Mouse (Mus musculus) neural tube, embryonic 14.5 days (tissue): ENCODE data around the gene Syk. TPM values are rescaled to one million over a fixed set of nuclear protein-coding genes. Genes with fewer than 3 reads are reported as not detected.

Experiments used
- ATAC-seq: fragments of 200-750 bp; cut with Nextera tagmentation; 2 replicates; pipeline ENCODE4 v1.8.0; 2017; ENCODE audit warnings: low read depth, mild to moderate bottlenecking, moderate TSS enrichment, moderate library complexity
- H3K27ac ChIP-seq: fragments of 300-500 bp; sonication (generic); 2 replicates; pipeline ENCODE4 v1.5.1; 2014; ENCODE audit warnings: low read depth, mild to moderate bottlenecking, control low read depth, low read length, moderate library complexity, mixed read lengths
- H3K27me3 ChIP-seq: fragments of 300-500 bp; sonication (generic); 2 replicates; pipeline ENCODE4 v1.6.1; 2014; ENCODE audit warnings: low read length; ENCODE audit not compliant: control insufficient read depth, insufficient read depth
- H3K36me3 ChIP-seq: fragments of 300-500 bp; sonication (generic); 2 replicates; pipeline ENCODE4 v1.6.1; 2014; ENCODE audit warnings: low read length, mixed read lengths; ENCODE audit not compliant: control insufficient read depth, insufficient read depth
- H3K4me1 ChIP-seq: fragments of 300-500 bp; sonication (generic); 2 replicates; pipeline ENCODE4 v1.6.1; 2014; ENCODE audit warnings: low read length; ENCODE audit not compliant: control insufficient read depth, insufficient read depth
- H3K4me2 ChIP-seq: fragments of 300-500 bp; sonication (generic); 2 replicates; pipeline ENCODE4 v1.6.1; 2014; ENCODE audit warnings: mild to moderate bottlenecking, low read depth, low read length, control low read depth
- H3K4me3 ChIP-seq: fragments of 300-500 bp; sonication (generic); 2 replicates; pipeline ENCODE4 v1.5.1; 2014; ENCODE audit warnings: low read depth, low read length, control low read depth, mixed read lengths
- H3K9ac ChIP-seq: fragments of 300-500 bp; sonication (generic); replicated peaks from 2 replicates; pipeline ENCODE4 v1.6.1; 2014; ENCODE audit warnings: low read depth, mild to moderate bottlenecking, control low read depth, low read length, mixed read lengths
- H3K9me3 ChIP-seq: fragments of 300-500 bp; sonication (generic); 2 replicates; pipeline ENCODE4 v1.6.1; 2016; ENCODE audit warnings: low read length; ENCODE audit not compliant: control insufficient read depth
- WGBS: fragments of 180-500 bp; shearing (Covaris S2); extraction: QIAGEN DNeasy Blood & Tissue Kit; methylation state at CpG from one replicate; pipeline ENCODE4 v1.1.7; 2014; 5-methylcytosine and 5-hydroxymethylcytosine counted together
- polyA plus RNA-seq: library from polyadenylated mRNA; unstranded; fragments of >200 nt; fragmentation: Nextera tagmentation; extraction: Ambion mirVana; gene quantifications from 2 replicates; pipeline ENCODE4 v1.2.1, GENCODE M21; 2014

Gene Syk
- polyA plus RNA-seq, 1 experiment from 2014 or later, result 1.2 TPM

- WGBS, result 95% methylated on average over 6 of the region's 6 CpGs
- Histone ChIP-seq H3K4me1 (no peaks in the 10 kb centered on the region), H3K9ac (no peak overlapping the region), H3K27me3 (no peaks in the 10 kb centered on the region), H3K4me3 (no peak overlapping the region), H3K27ac (no peak overlapping the region), H3K36me3 (no peaks in the 10 kb centered on the region), H3K9me3 (no peaks in the 10 kb centered on the region), H3K4me2 (no peak overlapping the region)
- ATAC-seq, result no peak
Observed at GRCm38 (mm10) chr13:52692311-52692710, 109.3 kb downstream of the Syk start.

- H3K36me3 ChIP-seq, result no peaks in the 10 kb centered on the region
- no peak overlapping the region for H3K9ac ChIP-seq
- no peak overlapping the region for H3K4me3 ChIP-seq
- H3K4me2 ChIP-seq, result no peak overlapping the region
- no peaks in the 10 kb centered on the region for H3K4me1 ChIP-seq
- no peak for ATAC-seq
- no peaks in the 10 kb centered on the region for H3K27me3 ChIP-seq
- no peaks in the 10 kb centered on the region for H3K9me3 ChIP-seq
- no peak overlapping the region for H3K27ac ChIP-seq
- 82% methylated on average over 6 of the region's 6 CpGs for WGBS
Observed at GRCm38 (mm10) chr13:52694857-52695256, 111.9 kb downstream of the Syk start.

Other genes with a start within 250 kb of the Syk start
- gene Diras2, start 51.9 kb upstream of the Syk start, polyA plus RNA-seq, result 5.5 and 5.7 TPM in 2 replicates